Mouse (Mus musculus) kidney, embryonic 16.5 days (tissue): ENCODE results near the gene Tmem221. TPM values are rescaled to one million over a fixed set of nuclear protein-coding genes. Genes with fewer than 3 reads are reported as not detected.
A peak's percentile ranks its signal among the peaks of the same experiment; 100 is the strongest.

Experiments used
- ATAC-seq: fragments of 200-750 bp; cut with Nextera tagmentation; 2 replicates; pipeline ENCODE4 v1.8.0; 2017; ENCODE audit warnings: moderate TSS enrichment; ENCODE audit not compliant: low FRiP score, low TSS enrichment
- H3K27ac ChIP-seq: fragments of 300-500 bp; sonication (generic); 2 replicates; pipeline ENCODE4 v1.5.1; 2014; ENCODE audit warnings: low read length
- H3K27me3 ChIP-seq: fragments of 300-500 bp; sonication (generic); 2 replicates; pipeline ENCODE4 v1.6.1; 2014; ENCODE audit warnings: low read length, control low read depth, mixed read lengths; ENCODE audit not compliant: insufficient read depth
- H3K36me3 ChIP-seq: fragments of 300-500 bp; sonication (generic); 2 replicates; pipeline ENCODE4 v1.6.1; 2014; ENCODE audit warnings: low read length, control low read depth, mixed read lengths; ENCODE audit not compliant: insufficient read depth
- H3K4me1 ChIP-seq: fragments of 300-500 bp; sonication (generic); 2 replicates; pipeline ENCODE4 v1.6.1; 2014; ENCODE audit warnings: low read length, control low read depth, mixed read lengths; ENCODE audit not compliant: insufficient read depth
- H3K4me2 ChIP-seq: fragments of 300-500 bp; sonication (generic); replicated peaks from 2 replicates; pipeline ENCODE4 v1.6.1; 2014; ENCODE audit warnings: low read depth, low read length
- H3K4me3 ChIP-seq: fragments of 300-500 bp; sonication (generic); 2 replicates; pipeline ENCODE4 v1.5.1; 2014; ENCODE audit warnings: mild to moderate bottlenecking, low read length
- H3K9ac ChIP-seq: fragments of 300-500 bp; sonication (generic); replicated peaks from 2 replicates; pipeline ENCODE4 v1.6.1; 2014; ENCODE audit warnings: low read length
- H3K9me3 ChIP-seq: fragments of 300-500 bp; sonication (generic); 2 replicates; pipeline ENCODE4 v1.6.1; 2016; ENCODE audit warnings: low read length, control low read depth
- WGBS: fragments of 180-500 bp; shearing (Covaris S2); extraction: QIAGEN DNeasy Blood & Tissue Kit; methylation state at CpG from one replicate; pipeline ENCODE4 v1.1.7; 2014; 5-methylcytosine and 5-hydroxymethylcytosine counted together
- polyA plus RNA-seq: library from polyadenylated mRNA; unstranded; fragments of >200 nt; fragmentation: Nextera tagmentation; extraction: Ambion mirVana; gene quantifications from 2 replicates; pipeline ENCODE4 v1.2.1, GENCODE M21; 2015

Gene Tmem221
- polyA plus RNA-seq, 1 experiment from 2014 or later: 16.7 TPM

DNA sequence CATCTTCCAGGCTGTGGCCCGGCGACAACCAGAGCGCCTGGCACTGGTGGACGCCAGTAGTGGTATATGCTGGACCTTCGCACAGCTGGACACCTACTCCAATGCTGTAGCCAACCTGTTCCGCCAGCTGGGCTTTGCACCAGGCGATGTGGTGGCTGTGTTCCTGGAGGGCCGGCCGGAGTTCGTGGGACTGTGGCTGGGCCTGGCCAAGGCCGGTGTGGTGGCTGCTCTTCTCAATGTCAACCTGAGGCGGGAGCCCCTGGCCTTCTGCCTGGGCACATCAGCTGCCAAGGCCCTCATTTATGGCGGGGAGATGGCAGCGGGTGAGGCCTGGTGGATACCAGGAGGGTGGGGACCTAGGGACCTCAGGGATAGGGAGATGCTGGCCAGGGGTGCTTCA is 20.8 kb upstream of the Tmem221 start:
- 90% methylated on average over 14 of the region's 14 CpGs for WGBS
- no peak overlapping the region for H3K4me2 ChIP-seq
- H3K27ac ChIP-seq: no peak overlapping the region
- no peak overlapping the region for H3K9ac ChIP-seq
- no peaks in the 10 kb centered on the region for H3K9me3 ChIP-seq
- H3K4me1 ChIP-seq: no peaks in the 10 kb centered on the region
- H3K4me3 ChIP-seq: no peak overlapping the region
- H3K27me3 ChIP-seq: no peaks in the 10 kb centered on the region
- ATAC-seq: no peak
- H3K36me3 ChIP-seq: peaks cover 20% of the 10 kb centered on the region

GRCm38 (mm10) chr8:71579009-71579408 is 20.3 kb upstream of the Tmem221 start:
- Histone ChIP-seq H3K9me3 (no peaks in the 10 kb centered on the region), H3K27me3 (no peaks in the 10 kb centered on the region), H3K4me2 (no peak overlapping the region), H3K4me3 (no peak overlapping the region), H3K9ac (no peak overlapping the region), H3K4me1 (no peaks in the 10 kb centered on the region), H3K27ac (no peak overlapping the region), H3K36me3 (peaks cover 16% of the 10 kb centered on the region)
- no peak for ATAC-seq
- WGBS: 59% methylated on average over 1 of the region's 1 CpGs

- H3K4me1 ChIP-seq: no peaks in the 10 kb centered on the region
- peaks cover 12% of the 10 kb centered on the region for H3K36me3 ChIP-seq
- H3K4me3 ChIP-seq: no peak overlapping the region
- no peak overlapping the region for H3K9ac ChIP-seq
- no peak overlapping the region for H3K4me2 ChIP-seq
- 74% methylated on average over 4 of the region's 4 CpGs for WGBS
- no peaks in the 10 kb centered on the region for H3K9me3 ChIP-seq
- H3K27me3 ChIP-seq: no peaks in the 10 kb centered on the region
- ATAC-seq: no peak
- H3K27ac ChIP-seq: no peak overlapping the region
Observed at GRCm38 (mm10) chr8:71577856-71578387, 19.3 kb upstream of the Tmem221 start.

- no peaks in the 10 kb centered on the region for H3K9me3 ChIP-seq
- H3K4me2 ChIP-seq: no peak overlapping the region
- peaks cover 7% of the 10 kb centered on the region for H3K4me1 ChIP-seq
- no peak overlapping the region for H3K27ac ChIP-seq
- no peak for ATAC-seq
- H3K27me3 ChIP-seq: no peaks in the 10 kb centered on the region
- WGBS: 58% methylated on average over 1 of the region's 1 CpGs
- H3K36me3 ChIP-seq: no peaks in the 10 kb centered on the region
- H3K9ac ChIP-seq: no peak overlapping the region
- H3K4me3 ChIP-seq: no peak overlapping the region
Observed at GRCm38 (mm10) chr8:71575020-71575419, 16.3 kb upstream of the Tmem221 start.

DNA sequence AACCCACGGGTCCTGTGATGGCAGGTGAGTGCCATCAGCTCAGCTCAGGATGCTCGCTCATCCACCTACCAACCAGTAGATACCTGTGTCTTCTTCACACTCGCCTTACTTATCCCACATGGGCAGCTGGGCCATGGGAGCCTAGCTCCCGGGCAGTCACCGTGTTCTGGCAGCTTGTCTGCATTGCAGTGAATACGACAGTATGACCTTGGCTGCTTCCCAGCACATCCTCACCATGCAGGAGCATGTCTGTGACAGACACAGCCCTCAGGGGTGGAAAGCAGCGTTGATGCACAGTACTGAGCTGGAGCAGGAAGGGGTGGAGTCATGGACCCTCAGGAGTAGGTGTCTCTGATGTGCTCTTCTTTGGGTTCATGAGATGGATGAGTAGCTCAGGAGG is 15.8 kb upstream of the Tmem221 start:
- no peak overlapping the region for H3K4me3 ChIP-seq
- no peak overlapping the region for H3K4me2 ChIP-seq
- H3K36me3 ChIP-seq: no peaks in the 10 kb centered on the region
- no peak for ATAC-seq
- H3K9me3 ChIP-seq: no peaks in the 10 kb centered on the region
- 82% methylated on average over 7 of the region's 7 CpGs for WGBS
- no peak overlapping the region for H3K9ac ChIP-seq
- H3K27ac ChIP-seq: no peak overlapping the region
- peaks cover 7% of the 10 kb centered on the region for H3K4me1 ChIP-seq
- no peaks in the 10 kb centered on the region for H3K27me3 ChIP-seq

- Histone ChIP-seq H3K4me3 (no peak overlapping the region), H3K36me3 (no peaks in the 10 kb centered on the region), H3K9me3 (no peaks in the 10 kb centered on the region), H3K4me2 (no peak overlapping the region), H3K9ac (0 out of 2 replicates have a peak overlapping the region, but pooled peaks have one; percentile 34), H3K27me3 (no peaks in the 10 kb centered on the region), H3K4me1 (peaks cover 20% of the 10 kb centered on the region), H3K27ac (no peak overlapping the region)
- WGBS: 78% methylated on average over 9 of the region's 9 CpGs
- no peak for ATAC-seq
Observed at GRCm38 (mm10) chr8:71572847-71573633, 14.4 kb upstream of the Tmem221 start.

DNA sequence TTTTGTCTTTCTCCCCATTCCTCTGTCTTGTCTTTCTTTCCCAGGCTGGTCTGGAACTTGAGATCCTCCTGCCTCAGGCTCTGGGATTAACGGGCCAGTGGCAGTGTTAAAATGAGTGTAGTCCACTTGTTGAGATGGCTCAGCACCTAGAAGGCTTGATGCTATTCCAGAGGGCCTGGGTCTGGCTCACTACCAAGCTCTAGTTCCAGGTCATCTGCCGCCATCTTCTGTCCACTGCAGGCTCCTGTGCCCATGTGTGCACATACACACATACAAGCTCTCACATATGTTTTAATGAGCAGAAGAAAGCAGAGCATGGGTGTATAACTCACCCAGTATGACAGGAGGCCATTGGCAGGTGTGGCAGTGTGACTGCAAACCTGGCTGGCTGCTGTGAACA is 13.4 kb upstream of the Tmem221 start:
- Histone ChIP-seq H3K9me3 (no peaks in the 10 kb centered on the region), H3K4me2 (no peak overlapping the region), H3K4me1 (peaks cover 25% of the 10 kb centered on the region), H3K27ac (no peak overlapping the region), H3K27me3 (no peaks in the 10 kb centered on the region), H3K4me3 (no peak overlapping the region), H3K36me3 (no peaks in the 10 kb centered on the region), H3K9ac (0 out of 2 replicates have a peak overlapping the region, but pooled peaks have one; percentile 12)
- no peak for ATAC-seq
- WGBS: 81% methylated on average over 2 of the region's 2 CpGs

GRCm38 (mm10) chr8:71570291-71570954 is 11.8 kb upstream of the Tmem221 start:
- Histone ChIP-seq H3K36me3 (no peaks in the 10 kb centered on the region), H3K4me3 (peak overlapping the region; percentile 66), H3K27me3 (no peaks in the 10 kb centered on the region), H3K9ac (peak overlapping the region; percentile 77), H3K27ac (peak overlapping the region; percentile 94), H3K4me2 (peak overlapping the region; percentile 91), H3K9me3 (no peaks in the 10 kb centered on the region), H3K4me1 (peaks cover 25% of the 10 kb centered on the region)
- WGBS: under 1% methylated on average over 41 of the region's 41 CpGs
- ATAC-seq: peak; percentile 90

DNA sequence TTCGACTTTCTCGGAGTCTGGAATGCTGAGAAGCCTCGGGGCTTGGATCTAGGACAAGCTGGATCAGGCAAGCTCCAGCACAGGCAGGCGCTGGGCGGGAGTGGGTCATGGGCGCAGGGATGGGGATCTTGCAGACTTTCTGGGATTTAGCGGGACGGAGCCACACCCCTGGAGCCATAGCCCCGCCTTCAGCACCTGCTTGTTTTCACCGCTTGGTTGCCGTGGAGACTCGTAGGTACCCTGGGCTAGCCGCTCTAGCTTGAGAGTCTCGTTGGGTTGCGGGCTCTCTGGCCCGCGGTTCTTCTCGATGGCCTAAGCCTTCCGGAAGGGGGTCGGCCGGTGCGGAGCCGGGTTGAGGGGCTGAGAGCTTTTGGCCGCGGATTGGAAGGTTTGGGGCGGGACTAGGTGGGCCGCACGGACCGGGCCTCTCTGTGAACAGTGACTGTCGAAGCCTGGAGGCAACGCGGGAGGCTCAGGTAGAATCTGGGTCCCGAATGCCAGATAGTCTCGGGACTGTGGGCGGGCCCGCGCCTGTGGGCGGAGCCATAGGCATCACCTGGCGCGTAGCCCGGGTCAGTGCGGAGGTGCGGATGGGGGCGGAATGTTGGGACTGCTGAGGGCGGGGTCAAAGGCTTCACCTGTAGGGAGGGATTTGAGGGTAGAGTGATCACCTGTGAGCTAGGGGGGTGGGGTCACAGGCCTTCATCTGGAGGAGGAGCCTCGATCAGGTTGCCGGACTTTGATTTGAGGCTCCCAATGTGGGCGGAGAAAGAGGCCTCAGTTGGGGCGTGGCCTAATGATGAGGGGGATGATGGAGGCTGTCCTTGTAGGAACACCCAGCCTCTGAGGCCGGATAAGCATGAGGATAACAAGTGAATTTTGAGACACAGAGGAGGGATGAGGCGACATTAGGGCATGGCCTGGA is 11.0 kb upstream of the Tmem221 start:
- Histone ChIP-seq H3K4me1 (peaks cover 25% of the 10 kb centered on the region), H3K27me3 (no peaks in the 10 kb centered on the region), H3K9ac (peak overlapping the region; percentile 70), H3K27ac (peak overlapping the region; percentile 94), H3K36me3 (no peaks in the 10 kb centered on the region), H3K4me3 (peak overlapping the region; percentile 66), H3K4me2 (peak overlapping the region; percentile 91), H3K9me3 (no peaks in the 10 kb centered on the region)
- ATAC-seq: peak; percentile 78
- under 1% methylated on average over 51 of the region's 51 CpGs for WGBS
